Mouse (Mus musculus) ES-E14 (cell line): ENCODE measurements around the gene Epas1. TPM values are rescaled to one million over a fixed set of nuclear protein-coding genes. Genes with fewer than 3 reads are reported as not detected.

Source experiments
- DNase-seq: peaks from one replicate; pipeline ENCODE4 v3.0.0-alpha.2; 2013; ENCODE audit warnings: low read depth, low spot score
- H3K27ac ChIP-seq: 2 replicates; pipeline ENCODE4 v1.5.1; 2012; ENCODE audit warnings: low read depth, mild to moderate bottlenecking, low read length, moderate library complexity, mixed read lengths; ENCODE audit not compliant: poor library complexity, insufficient read depth, severe bottlenecking
- H3K36me3 ChIP-seq: 2 replicates; pipeline ENCODE4 v1.6.1; 2012; ENCODE audit warnings: mild to moderate bottlenecking, low read length, moderate library complexity, mixed read lengths; ENCODE audit not compliant: control insufficient read depth, poor library complexity, insufficient read depth, severe bottlenecking
- H3K4me1 ChIP-seq, 2 experiments: fragments of 150-350 bp in 1 of 2; sonication (generic) in 1 of 2; 2 replicates each; pipeline ENCODE4 v1.6.1; 2012; ENCODE audit warnings: low read length in 2 of 2, mild to moderate bottlenecking in 1 of 2, mixed read lengths in 1 of 2; ENCODE audit not compliant: control insufficient read depth in 2 of 2, insufficient read depth in 2 of 2, poor library complexity in 1 of 2
- H3K4me3 ChIP-seq, 2 experiments: fragments of 150-350 bp in 1 of 2; sonication (generic) in 1 of 2; 2 replicates each; pipeline ENCODE4 v1.5.1; 2012; ENCODE audit warnings: low read length in 2 of 2, low read depth in 1 of 2, mild to moderate bottlenecking in 1 of 2, mixed read lengths in 1 of 2; ENCODE audit not compliant: insufficient read depth in 1 of 2, poor library complexity in 1 of 2, severe bottlenecking in 1 of 2
- H3K9ac ChIP-seq: 2 replicates; pipeline ENCODE4 v1.6.1; 2012; ENCODE audit warnings: low read depth, mild to moderate bottlenecking, low read length, mixed read lengths; ENCODE audit not compliant: poor library complexity, insufficient read depth, severe bottlenecking
- H3K9me3 ChIP-seq: fragments of 150-350 bp; sonication (generic); 2 replicates; pipeline ENCODE4 v1.6.1; 2012; ENCODE audit warnings: low read depth, mild to moderate bottlenecking, low read length; ENCODE audit not compliant: control insufficient read depth, insufficient read depth
- CHD2 ChIP-seq: IDR thresholded peaks from 2 replicates; pipeline ENCODE4 v1.6.1; 2014; ENCODE audit warnings: mild to moderate bottlenecking, low read depth, low read length, inconsistent platforms
- HCFC1 ChIP-seq: IDR thresholded peaks from 2 replicates; pipeline ENCODE4 v1.6.1; 2012; ENCODE audit warnings: low read length, inconsistent platforms, borderline replicate concordance; ENCODE audit not compliant: insufficient read depth
- MAFK ChIP-seq: IDR thresholded peaks from 2 replicates; pipeline ENCODE4 v1.6.1; 2014; ENCODE audit warnings: mild to moderate bottlenecking, low read depth, low read length, inconsistent platforms; ENCODE audit not compliant: insufficient read depth
- ZC3H11A ChIP-seq: IDR thresholded peaks from 2 replicates; pipeline ENCODE4 v1.6.1; 2012; ENCODE audit warnings: low read depth, mild to moderate bottlenecking, inconsistent platforms, low read length, borderline replicate concordance
- ZNF384 ChIP-seq: IDR thresholded peaks from 2 replicates; pipeline ENCODE4 v1.6.1; 2012; ENCODE audit warnings: low read depth, low read length, inconsistent platforms
- in situ Hi-C, 2 experiments: fragments of 600-800 bp; cut with MboI; formaldehyde crosslinking; loops; one replicate each; pipeline ENCODE4 v1.15.1; 2025; ENCODE audit warnings: low sequenced_read_pairs in 2 of 2, inconsistent platforms in 1 of 2; ENCODE audit not compliant: unreplicated experiment in 2 of 2
- total RNA-seq: library from RNA; depleted of rRNA; stranded (reverse); fragments of 300-350 nt; gene quantifications from 2 replicates; pipeline ENCODE4 v1.2.3, GENCODE M21; 2012

Epas1 gene
- total RNA-seq, 1 experiment, result 9.5 TPM

DNA sequence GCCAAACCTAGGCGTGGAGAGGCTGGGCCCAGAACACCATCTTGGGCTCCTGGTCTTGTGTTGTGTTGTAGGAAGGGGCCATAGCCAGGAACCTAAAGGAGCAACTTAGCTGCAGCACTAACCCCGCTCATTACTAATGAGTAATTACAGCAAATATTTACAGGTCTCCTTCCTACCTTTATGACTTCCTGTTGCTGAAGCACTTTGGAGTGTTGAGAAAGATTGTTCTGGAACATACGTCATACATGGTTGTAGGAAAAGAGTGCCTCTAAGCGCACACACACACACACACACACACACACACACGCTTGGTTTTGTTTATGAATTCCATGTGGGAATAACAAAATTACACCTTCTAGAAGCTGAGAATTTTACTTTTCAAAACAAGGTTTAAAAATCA is 8.4 kb downstream of the Epas1 start:
- Histone ChIP-seq H3K36me3 (no peaks in the 10 kb centered on the region), H3K9ac (no peak overlapping the region), H3K9me3 (no peaks in the 10 kb centered on the region), H3K4me1 (peaks cover 2 to 7% of the 10 kb centered on the region in 2 experiments; a peak in 2 of 4 replicates), H3K27ac (no peak overlapping the region), H3K4me3 (no peak overlapping the region)
- TF ChIP-seq ZNF384 (no peak), HCFC1 (no peak), CHD2 (no peak), MAFK (no peak), ZC3H11A (no peak)
- in situ Hi-C loops, result no loop called here
- DNase-seq, result no peak

DNA sequence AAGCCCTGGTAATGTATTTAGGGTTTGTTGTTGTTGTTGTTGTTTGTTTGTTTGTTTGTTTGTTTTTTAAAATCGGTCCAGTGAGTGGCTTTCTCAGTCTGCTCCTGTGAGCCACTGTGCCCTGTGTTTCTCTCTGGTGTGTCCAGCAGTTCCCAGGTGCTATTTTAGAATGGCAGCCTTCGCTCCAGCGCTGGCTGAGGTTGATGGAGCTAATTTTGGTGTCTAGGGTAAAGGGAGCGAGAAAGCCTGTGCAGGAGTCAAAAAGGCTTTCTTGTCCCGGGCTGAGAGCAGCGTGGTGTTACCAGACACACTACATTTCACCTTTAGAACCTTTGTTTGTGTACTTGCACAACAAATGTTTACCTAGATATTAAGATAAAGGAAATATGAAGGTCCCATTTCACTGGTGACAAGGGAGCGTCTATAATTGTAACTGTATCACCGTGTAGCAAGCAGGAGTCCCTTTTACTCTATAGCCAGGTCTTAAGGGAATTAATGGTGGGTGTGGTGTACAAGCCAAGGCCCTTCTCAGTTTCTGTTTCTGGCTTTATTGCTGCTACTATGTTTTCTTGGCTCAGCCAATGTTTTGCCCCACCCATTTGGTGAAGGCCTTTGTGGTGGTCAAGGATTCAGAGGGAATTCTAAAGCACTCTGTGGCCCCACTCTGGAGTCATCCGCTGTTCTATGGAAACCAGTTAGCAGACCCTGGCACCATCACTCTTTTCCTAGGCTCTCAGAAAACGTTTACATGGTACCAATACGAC is 9.2 kb downstream of the Epas1 start:
- Histone ChIP-seq H3K4me3 (no peak overlapping the region), H3K27ac (no peak overlapping the region), H3K4me1 (peaks cover 2 to 4% of the 10 kb centered on the region in 2 experiments; a peak in 2 of 4 replicates), H3K9me3 (no peaks in the 10 kb centered on the region), H3K9ac (no peak overlapping the region), H3K36me3 (no peaks in the 10 kb centered on the region)
- TF ChIP-seq CHD2 (no peak), HCFC1 (no peak), MAFK (no peak), ZC3H11A (no peak), ZNF384 (no peak)
- DNase-seq, result no peak
- in situ Hi-C loops, result no loop called here

DNA sequence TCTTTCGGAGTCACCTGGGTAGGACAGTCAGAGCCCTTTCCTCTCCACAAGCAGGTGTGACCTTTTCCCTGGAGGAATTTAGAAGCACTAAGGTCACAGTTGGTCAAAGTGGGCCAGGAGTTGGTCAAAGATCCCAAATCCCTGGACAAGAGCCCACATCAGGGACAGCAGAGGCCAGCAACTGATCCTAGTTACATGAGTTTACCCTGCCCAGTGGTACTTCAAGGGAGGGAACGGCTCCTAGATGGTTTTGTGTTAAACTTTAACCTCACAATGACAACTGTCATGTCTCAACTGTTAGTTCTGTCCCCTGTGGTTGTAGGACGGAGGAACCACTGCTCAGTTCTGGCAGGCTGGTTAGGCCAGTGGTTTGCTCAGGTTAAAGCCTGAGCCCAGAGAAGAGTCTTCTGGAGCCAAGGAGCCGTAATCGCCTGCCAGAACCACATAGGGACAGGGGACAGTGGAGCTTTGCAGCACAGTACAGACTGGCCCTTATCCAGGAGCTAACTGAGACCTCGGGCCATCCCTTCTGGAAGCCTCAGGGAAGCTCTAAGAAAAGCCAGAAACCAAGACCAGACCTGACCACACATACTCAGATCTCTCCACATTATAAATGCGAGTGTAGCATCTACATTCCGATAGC is 12.4 kb downstream of the Epas1 start:
- H3K9ac ChIP-seq, result no peak overlapping the region
- no peak for DNase-seq
- TF ChIP-seq CHD2 (no peak), HCFC1 (no peak), ZNF384 (no peak), ZC3H11A (no peak), MAFK (no peak)
- H3K4me3 ChIP-seq, result no peak overlapping the region
- H3K4me1 ChIP-seq, result peaks cover 1 to 3% of the 10 kb centered on the region in 2 experiments; a peak in 1 of 4 replicates
- no peaks in the 10 kb centered on the region for H3K36me3 ChIP-seq
- in situ Hi-C loops, result no loop called here
- H3K9me3 ChIP-seq, result no peaks in the 10 kb centered on the region
- H3K27ac ChIP-seq, result no peak overlapping the region

DNA sequence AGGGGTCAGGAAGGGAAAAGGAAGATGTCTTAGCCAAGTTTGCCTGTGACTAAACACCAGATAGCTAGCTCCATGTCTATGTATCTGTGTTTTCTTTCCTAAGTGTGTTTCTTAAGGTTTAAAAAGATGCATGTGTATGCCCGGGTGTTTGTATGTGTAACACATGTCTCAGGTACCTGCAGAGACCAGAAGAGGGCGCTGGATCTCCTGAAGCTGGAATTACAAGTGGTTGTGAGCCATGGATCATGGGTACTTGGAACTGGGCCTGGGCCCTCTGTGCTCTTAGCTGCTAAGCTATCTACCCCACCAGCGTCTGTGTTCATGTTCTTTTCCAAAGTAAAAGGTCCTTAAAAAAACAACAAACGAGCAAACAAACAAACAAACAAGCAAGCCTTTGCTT is 12.9 kb downstream of the Epas1 start:
- Histone ChIP-seq H3K36me3 (no peaks in the 10 kb centered on the region), H3K4me3 (no peak overlapping the region), H3K4me1 (peaks cover 1 to 3% of the 10 kb centered on the region in 2 experiments; a peak in 1 of 4 replicates), H3K27ac (no peak overlapping the region), H3K9me3 (no peaks in the 10 kb centered on the region), H3K9ac (no peak overlapping the region)
- no peak for TF ChIP-seq MAFK
- no peak for TF ChIP-seq ZNF384
- no peak for TF ChIP-seq CHD2
- no peak for TF ChIP-seq ZC3H11A
- TF ChIP-seq HCFC1, result no peak
- no peak for DNase-seq
- in situ Hi-C loops, result no loop called here
